Mouse (Mus musculus) ES-E14 (cell line): ENCODE measurements around the gene Ociad2. TPM values are rescaled to one million over a fixed set of nuclear protein-coding genes. Genes with fewer than 3 reads are reported as not detected.
A peak's percentile ranks its signal among the peaks of the same experiment; 100 is the strongest.

ENCODE experiments used
- DNase-seq: peaks from one replicate; pipeline ENCODE4 v3.0.0-alpha.2; 2013; ENCODE audit warnings: low read depth, low spot score
- H3K27ac ChIP-seq: 2 replicates; pipeline ENCODE4 v1.5.1; 2012; ENCODE audit warnings: low read depth, mild to moderate bottlenecking, low read length, moderate library complexity, mixed read lengths; ENCODE audit not compliant: poor library complexity, insufficient read depth, severe bottlenecking
- H3K36me3 ChIP-seq: 2 replicates; pipeline ENCODE4 v1.6.1; 2012; ENCODE audit warnings: mild to moderate bottlenecking, low read length, moderate library complexity, mixed read lengths; ENCODE audit not compliant: control insufficient read depth, poor library complexity, insufficient read depth, severe bottlenecking
- H3K4me1 ChIP-seq, 2 experiments: fragments of 150-350 bp in 1 of 2; sonication (generic) in 1 of 2; 2 replicates each; pipeline ENCODE4 v1.6.1; 2012; ENCODE audit warnings: low read length in 2 of 2, mild to moderate bottlenecking in 1 of 2, mixed read lengths in 1 of 2; ENCODE audit not compliant: control insufficient read depth in 2 of 2, insufficient read depth in 2 of 2, poor library complexity in 1 of 2
- H3K4me3 ChIP-seq, 2 experiments: fragments of 150-350 bp in 1 of 2; sonication (generic) in 1 of 2; 2 replicates each; pipeline ENCODE4 v1.5.1; 2012; ENCODE audit warnings: low read length in 2 of 2, low read depth in 1 of 2, mild to moderate bottlenecking in 1 of 2, mixed read lengths in 1 of 2; ENCODE audit not compliant: insufficient read depth in 1 of 2, poor library complexity in 1 of 2, severe bottlenecking in 1 of 2
- H3K9ac ChIP-seq: 2 replicates; pipeline ENCODE4 v1.6.1; 2012; ENCODE audit warnings: low read depth, mild to moderate bottlenecking, low read length, mixed read lengths; ENCODE audit not compliant: poor library complexity, insufficient read depth, severe bottlenecking
- H3K9me3 ChIP-seq: fragments of 150-350 bp; sonication (generic); 2 replicates; pipeline ENCODE4 v1.6.1; 2012; ENCODE audit warnings: low read depth, mild to moderate bottlenecking, low read length; ENCODE audit not compliant: control insufficient read depth, insufficient read depth
- CHD2 ChIP-seq: IDR thresholded peaks from 2 replicates; pipeline ENCODE4 v1.6.1; 2014; ENCODE audit warnings: mild to moderate bottlenecking, low read depth, low read length, inconsistent platforms
- HCFC1 ChIP-seq: IDR thresholded peaks from 2 replicates; pipeline ENCODE4 v1.6.1; 2012; ENCODE audit warnings: low read length, inconsistent platforms, borderline replicate concordance; ENCODE audit not compliant: insufficient read depth
- MAFK ChIP-seq: IDR thresholded peaks from 2 replicates; pipeline ENCODE4 v1.6.1; 2014; ENCODE audit warnings: mild to moderate bottlenecking, low read depth, low read length, inconsistent platforms; ENCODE audit not compliant: insufficient read depth
- ZC3H11A ChIP-seq: IDR thresholded peaks from 2 replicates; pipeline ENCODE4 v1.6.1; 2012; ENCODE audit warnings: low read depth, mild to moderate bottlenecking, inconsistent platforms, low read length, borderline replicate concordance
- ZNF384 ChIP-seq: IDR thresholded peaks from 2 replicates; pipeline ENCODE4 v1.6.1; 2012; ENCODE audit warnings: low read depth, low read length, inconsistent platforms
- in situ Hi-C, 2 experiments: fragments of 600-800 bp; cut with MboI; formaldehyde crosslinking; loops; one replicate each; pipeline ENCODE4 v1.15.1; 2025; ENCODE audit warnings: low sequenced_read_pairs in 2 of 2, inconsistent platforms in 1 of 2; ENCODE audit not compliant: unreplicated experiment in 2 of 2
- total RNA-seq: library from RNA; depleted of rRNA; stranded (reverse); fragments of 300-350 nt; gene quantifications from 2 replicates; pipeline ENCODE4 v1.2.3, GENCODE M21; 2012

Gene Ociad2
- total RNA-seq, 1 experiment = 5.2 TPM

DNA sequence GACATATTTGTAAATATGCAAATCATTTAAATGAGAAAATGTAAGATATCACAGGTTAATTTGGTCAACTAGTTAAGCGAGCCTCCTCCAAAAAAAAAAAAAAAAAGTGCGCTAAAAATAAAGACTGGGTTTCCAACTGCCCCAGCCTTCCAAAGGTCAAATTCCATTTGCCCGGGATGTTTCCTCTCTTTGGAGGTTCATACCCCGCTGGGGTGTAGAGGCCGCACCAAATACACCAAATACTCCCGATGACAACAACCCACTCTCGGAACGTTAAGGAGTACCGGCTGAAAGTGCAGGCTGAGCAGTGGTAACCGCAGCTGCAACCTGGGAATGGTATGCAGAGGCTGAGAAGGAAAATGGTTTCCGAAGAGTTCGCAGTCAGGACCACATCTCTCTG, 19.4 kb upstream of the Ociad2 start:
- no peak for TF ChIP-seq ZC3H11A
- TF ChIP-seq HCFC1 = no peak
- TF ChIP-seq MAFK = no peak
- no peak for TF ChIP-seq CHD2
- no peak for TF ChIP-seq ZNF384
- peaks cover 0 to 6% of the 10 kb centered on the region in 2 experiments; a peak in 1 of 4 replicates for H3K4me1 ChIP-seq
- H3K9ac ChIP-seq = no peak overlapping the region
- peak overlapping the region in 1 of 2 experiments; percentile 31; a peak in 1 of 4 replicates for H3K4me3 ChIP-seq
- H3K36me3 ChIP-seq = no peaks in the 10 kb centered on the region
- no peak for DNase-seq
- in situ Hi-C loops = no loop called here
- H3K27ac ChIP-seq = no peak overlapping the region
- H3K9me3 ChIP-seq = no peaks in the 10 kb centered on the region

DNA sequence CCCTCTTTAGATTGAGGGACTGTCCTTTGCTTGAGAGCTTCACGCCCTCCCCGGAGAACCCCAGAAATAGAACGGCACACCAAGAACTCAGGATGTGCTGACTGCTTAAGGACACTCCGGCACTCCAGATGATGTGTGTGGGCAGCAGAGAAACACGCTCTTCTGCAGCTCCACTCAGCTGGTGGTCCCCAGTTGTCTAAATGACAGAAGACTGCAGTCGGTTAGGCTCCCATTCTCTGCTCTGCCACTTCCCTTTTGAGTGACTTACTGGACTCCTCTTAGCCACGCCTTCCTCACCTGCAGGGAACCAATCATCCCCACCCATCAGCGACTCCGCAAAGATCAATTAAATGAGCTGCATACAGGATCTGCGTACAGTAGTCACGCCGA, 18.9 kb upstream of the Ociad2 start:
- no peak for DNase-seq
- TF ChIP-seq CHD2 = no peak
- TF ChIP-seq ZNF384 = no peak
- TF ChIP-seq ZC3H11A = no peak
- TF ChIP-seq HCFC1 = no peak
- TF ChIP-seq MAFK = no peak
- in situ Hi-C loops = no loop called here
- Histone ChIP-seq H3K4me1 (peaks cover 0 to 6% of the 10 kb centered on the region in 2 experiments; a peak in 1 of 4 replicates), H3K27ac (no peak overlapping the region), H3K36me3 (no peaks in the 10 kb centered on the region), H3K9me3 (no peaks in the 10 kb centered on the region), H3K9ac (no peak overlapping the region), H3K4me3 (peak overlapping the region in 1 of 2 experiments; percentile 36; a peak in 2 of 4 replicates)

DNA sequence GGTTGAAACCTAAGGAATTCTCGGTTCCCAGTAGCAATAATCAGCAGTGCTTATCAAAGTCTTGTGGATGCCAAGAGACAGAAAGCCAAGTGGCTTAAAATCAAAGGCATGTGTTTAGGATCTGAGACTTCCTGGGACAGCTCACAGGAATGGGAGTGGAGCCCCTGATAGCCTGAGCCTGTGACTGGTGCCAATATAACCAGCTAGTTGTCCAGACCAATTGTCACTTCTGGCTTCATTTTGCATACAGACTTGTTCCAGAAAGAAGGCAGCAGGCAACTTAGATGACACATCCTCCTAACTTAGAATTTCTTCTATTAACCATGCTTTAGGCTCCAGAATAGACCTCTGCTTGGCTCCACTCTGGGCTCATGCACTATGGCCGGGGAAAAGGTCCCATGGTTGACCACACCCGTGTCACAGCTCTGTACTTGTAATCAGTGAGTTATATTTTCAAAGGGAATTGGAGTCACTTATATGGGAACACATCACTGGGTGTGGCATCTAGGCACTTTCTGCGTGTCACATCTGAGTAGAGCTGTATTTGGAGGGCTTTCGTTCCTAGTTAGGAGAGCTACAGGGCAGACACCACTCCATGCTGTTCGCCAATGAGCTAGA, 18.4 kb upstream of the Ociad2 start:
- Histone ChIP-seq H3K27ac (no peak overlapping the region), H3K9me3 (no peaks in the 10 kb centered on the region), H3K4me3 (no peak overlapping the region), H3K9ac (no peak overlapping the region), H3K36me3 (no peaks in the 10 kb centered on the region), H3K4me1 (peaks cover 0 to 6% of the 10 kb centered on the region in 2 experiments; a peak in 1 of 4 replicates)
- in situ Hi-C loops = no loop called here
- TF ChIP-seq ZNF384 (no peak), CHD2 (no peak), MAFK (no peak), HCFC1 (no peak), ZC3H11A (no peak)
- no peak for DNase-seq

DNA sequence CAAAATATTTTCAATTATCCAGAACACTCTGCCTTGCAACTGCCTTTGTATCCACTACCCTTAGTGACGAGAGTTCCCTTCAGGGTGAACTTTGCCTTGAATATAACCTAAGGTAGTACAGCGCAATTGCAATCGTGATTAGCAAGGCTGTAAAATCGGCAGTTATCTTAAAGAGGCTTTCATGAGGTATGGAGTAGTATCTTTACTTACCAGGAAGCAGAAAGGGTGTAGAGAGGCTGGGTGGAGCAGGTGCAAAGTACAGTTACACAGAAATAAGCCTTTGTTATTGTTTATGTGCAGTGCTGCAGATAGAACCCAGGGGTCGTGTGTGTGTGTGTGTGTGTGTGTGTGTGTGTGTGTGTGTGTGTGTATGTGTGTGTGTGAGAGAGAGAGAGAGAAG, 14.6 kb upstream of the Ociad2 start:
- Histone ChIP-seq H3K4me1 (peaks cover 0 to 6% of the 10 kb centered on the region in 2 experiments; a peak in 1 of 4 replicates), H3K27ac (no peak overlapping the region), H3K9ac (no peak overlapping the region), H3K9me3 (no peaks in the 10 kb centered on the region), H3K4me3 (no peak overlapping the region), H3K36me3 (no peaks in the 10 kb centered on the region)
- TF ChIP-seq ZNF384 = no peak
- TF ChIP-seq MAFK = no peak
- no peak for TF ChIP-seq ZC3H11A
- TF ChIP-seq CHD2 = no peak
- TF ChIP-seq HCFC1 = no peak
- no peak for DNase-seq
- in situ Hi-C loops = no loop called here
